ENCODE assay signal across 18 mouse cellular contexts in genomic region chr14:121455976-121456375, GRCm38 (mm10). TPM values are rescaled to one million over a fixed set of nuclear protein-coding genes. Genes with fewer than 3 reads are reported as not detected.
DNase-seq lines count a peak whose midpoint lies in the region; ATAC-seq lines count a peak whose summit lies in the region.
"Had no signal": no experiment of that assay in that cellular context is flagged by ENCODE, and none has a peak within 500 bp of the region (broad histone marks: within the 10 kb centered on the region; RNA-seq: fewer than 3 reads in every experiment).

No protein-coding gene starts in this region.

- H3K36me3 ChIP-seq in heart, embryonic 13.5 days = no peaks in the 10 kb centered on the region
- H3K36me3 ChIP-seq: hindbrain, embryonic 10.5 days; midbrain, embryonic 13.5 days; neural tube, embryonic 12.5 days had no signal

- 57% methylated on average over 15 of the region's 15 CpGs for WGBS in heart, embryonic 13.5 days

- no peak for DNase-seq in heart, adult 9 months (ENCODE audit: low spot score in 2 of 2)
- DNase-seq in ES-CJ7 (ENCODE audit: low read depth, low spot score) = peak; percentile 24
- DNase-seq in adrenal gland, adult 8-10 months = peak; percentile 83
- no peak for DNase-seq in cerebellum, postnatal 25 days

- H3K9ac ChIP-seq in heart, embryonic 13.5 days = no peak overlapping the region
- H3K9ac ChIP-seq: midbrain, embryonic 13.5 days; neural tube, embryonic 12.5 days had no signal

- H3K4me3 ChIP-seq in heart, embryonic 13.5 days = no peak overlapping the region
- H3K4me3 ChIP-seq: hindbrain, embryonic 10.5 days; layer of hippocampus, adult 2 months; midbrain, embryonic 13.5 days; neural tube, embryonic 12.5 days had no signal

- peak overlapping the region; percentile 29; the same call in 1 of the 2 replicates for H3K4me2 ChIP-seq in heart, embryonic 13.5 days
- H3K4me2 ChIP-seq: midbrain, embryonic 13.5 days; neural tube, embryonic 12.5 days had no signal

- no peaks in the 10 kb centered on the region for H3K27me3 ChIP-seq in heart, embryonic 13.5 days (replicated peaks)
- H3K27me3 ChIP-seq: midbrain, embryonic 13.5 days; neural tube, embryonic 12.5 days had no signal

- 0 out of 2 replicates have a peak, but pooled peaks cover 3% of the 10 kb centered on the region for H3K9me3 ChIP-seq in heart, embryonic 13.5 days
- H3K9me3 ChIP-seq: midbrain, embryonic 13.5 days had no signal

- peaks cover 6% of the 10 kb centered on the region; the same call in 1 of the 2 replicates for H3K4me1 ChIP-seq in heart, embryonic 13.5 days
- H3K4me1 ChIP-seq: midbrain, embryonic 13.5 days; neural tube, embryonic 12.5 days had no signal

- no peak for ATAC-seq in heart, embryonic 13.5 days (ENCODE audit: extremely low read depth, insufficient number of reproducible peaks, low FRiP score, low TSS enrichment)
- ATAC-seq in megakaryocyte-erythroid progenitor cell, adult 5-6 weeks (replicated peaks; ENCODE audit: low FRiP score, low TSS enrichment, poor library complexity, severe bottlenecking) = peak; percentile 55
- ATAC-seq in erythroid progenitor cell, adult 5-6 weeks (replicated peaks; ENCODE audit: low FRiP score, poor library complexity, severe bottlenecking) = no peak
- ATAC-seq: hindbrain, postnatal 0 days; lung, postnatal 0 days; midbrain, embryonic 13.5 days had no signal

- H3K27ac ChIP-seq in heart, embryonic 13.5 days (replicated peaks) = no peak overlapping the region
- H3K27ac ChIP-seq: hindbrain, embryonic 10.5 days; hindbrain, postnatal 0 days; layer of hippocampus, adult 2 months; midbrain, embryonic 13.5 days; neural tube, embryonic 12.5 days had no signal

RNA-seq across cellular contexts. Expression of gene Slc15a1, which starts 49.1 kb away (rescaled TPM):
- 0.06 TPM in 1 of 2 replicates, not detected in the other for polyA plus RNA-seq in heart, embryonic 13.5 days (2015; fragmentation: Nextera tagmentation; extraction: Ambion mirVana)
- under 1 TPM in 2 of 4 experiments, not detected in 2; 0.14 to 0.20 TPM for total RNA-seq in adrenal gland, adult 8-10 months (2022)
- not detected in 2 replicates for total RNA-seq in megakaryocyte-erythroid progenitor cell, adult 5-6 weeks (2014; fragmentation: Nextera tagmentation)
- 0.28 TPM in 1 of 2 replicates, not detected in the other for total RNA-seq in megakaryocyte-erythroid progenitor cell, adult 5-6 weeks (2017)
- not detected in 2 replicates for total RNA-seq in erythroid progenitor cell, adult 5-6 weeks (2015; ENCODE audit: low replicate concordance)
- not detected in 2 replicates for total RNA-seq in erythroid progenitor cell, adult 5-6 weeks (2017; ENCODE audit: low replicate concordance)
- total RNA-seq: gastrocnemius, adult 8-10 months; hindbrain, postnatal 0 days; layer of hippocampus, adult 2 months; left cerebral cortex, adult 18-20 months; left cerebral cortex, postnatal 36 days had no signal
- polyA plus RNA-seq: cerebellum, adult 2 months; forebrain, embryonic 11.5 days; neural tube, embryonic 12.5 days had no signal

Comparison
In these comparisons a context has a peak if more than half of its experiments do, and no peak if none do; other contexts are left out.
1. DNase-seq: peak in ES-CJ7 (single experiment) and adrenal gland, adult 8-10 months (single experiment); none in heart, adult 9 months (0 of 2) and cerebellum, postnatal 25 days (0 of 2).